ENCODE assay signal across 8 mouse cellular contexts in genomic region chr2:102036665-102037511, GRCm38 (mm10).
DNase-seq lines count a peak whose midpoint lies in the region; ATAC-seq and TF ChIP-seq lines count a peak whose summit lies in the region.

No protein-coding gene starts in this region.

- no peaks in the 10 kb centered on the region for H3K27me3 ChIP-seq in forebrain, postnatal 0 days (ENCODE audit: insufficient read depth, low read length)
- no peaks in the 10 kb centered on the region for H3K27me3 ChIP-seq in limb, embryonic 12.5 days
- no peaks in the 10 kb centered on the region for H3K27me3 ChIP-seq in neural tube, embryonic 14.5 days (ENCODE audit: control insufficient read depth, insufficient read depth, low read length)

- H3K9me3 ChIP-seq in forebrain, postnatal 0 days (ENCODE audit: low read length): no peaks in the 10 kb centered on the region
- no peaks in the 10 kb centered on the region for H3K9me3 ChIP-seq in limb, embryonic 12.5 days
- H3K9me3 ChIP-seq in neural tube, embryonic 14.5 days (ENCODE audit: control insufficient read depth, low read length): no peaks in the 10 kb centered on the region

- no peak for ATAC-seq in forebrain, postnatal 0 days
- no peak for ATAC-seq in limb, embryonic 12.5 days (ENCODE audit: insufficient number of reproducible peaks, insufficient read depth, low FRiP score, low TSS enrichment, low read depth)
- ATAC-seq in neural tube, embryonic 14.5 days (ENCODE audit: low read depth): peak; percentile 34

- no peak overlapping the region for H3K4me3 ChIP-seq in layer of hippocampus, adult 2 months
- H3K4me3 ChIP-seq in forebrain, postnatal 0 days (ENCODE audit: low read depth, low read length): no peak overlapping the region
- no peak overlapping the region for H3K4me3 ChIP-seq in limb, embryonic 12.5 days (replicated peaks)
- no peak overlapping the region for H3K4me3 ChIP-seq in neural tube, embryonic 14.5 days (ENCODE audit: low read depth, low read length)

- WGBS in forebrain, postnatal 0 days: 57% methylated on average over 18 of the region's 18 CpGs
- 66% methylated on average over 18 of the region's 18 CpGs for WGBS in limb, embryonic 12.5 days
- 23% methylated on average over 18 of the region's 18 CpGs for WGBS in neural tube, embryonic 14.5 days

- peak overlapping the region; percentile 82 for H3K27ac ChIP-seq in layer of hippocampus, adult 2 months
- H3K27ac ChIP-seq in forebrain, postnatal 0 days (ENCODE audit: low read depth, low read length): no peak overlapping the region
- H3K27ac ChIP-seq in limb, embryonic 12.5 days: peak overlapping the region; percentile 67; the same call in 1 of the 2 replicates
- H3K27ac ChIP-seq in neural tube, embryonic 14.5 days (ENCODE audit: low read depth, low read length): peak overlapping the region; percentile 30; the same call in 1 of the 2 replicates

- no peak overlapping the region for H3K4me2 ChIP-seq in forebrain, postnatal 0 days (ENCODE audit: low read depth)
- no peak overlapping the region for H3K4me2 ChIP-seq in limb, embryonic 12.5 days
- H3K4me2 ChIP-seq in neural tube, embryonic 14.5 days (ENCODE audit: low read depth, low read length): no peak overlapping the region

- peaks cover 20% of the 10 kb centered on the region; the same call in 1 of the 2 replicates for H3K4me1 ChIP-seq in forebrain, postnatal 0 days (ENCODE audit: insufficient read depth)
- H3K4me1 ChIP-seq in limb, embryonic 12.5 days (replicated peaks): peaks cover 45% of the 10 kb centered on the region
- H3K4me1 ChIP-seq in neural tube, embryonic 14.5 days (ENCODE audit: control insufficient read depth, insufficient read depth, low read length): peaks cover 43% of the 10 kb centered on the region

- peak; percentile 40; the same call in 1 of the 2 replicates for TF ChIP-seq CTCF in layer of hippocampus, adult 2 months (conservative IDR thresholded peaks at IDR 0.05)
- 0 out of 2 replicates have a peak, but pooled peaks have one; percentile 16 for TF ChIP-seq CTCF in forebrain, postnatal 0 days (IDR thresholded peaks at IDR 0.05; ENCODE audit: low read depth)

- no peak for DNase-seq in layer of hippocampus, adult 2 months (ENCODE audit: low spot score in 2 of 2)
- no peak for DNase-seq in layer of hippocampus, adult 18-20 months (ENCODE audit: low spot score in 2 of 2)
- DNase-seq in forebrain, postnatal 0 days: no peak
- no peak for DNase-seq in urinary bladder, postnatal 14 days (ENCODE audit: low spot score)
- no peak for DNase-seq in cerebellum, adult 8-10 months
- DNase-seq in cerebellum, adult 11 months: no peak

- H3K9ac ChIP-seq in forebrain, postnatal 0 days: no peak overlapping the region
- no peak overlapping the region; the same call in 1 of the 2 replicates for H3K9ac ChIP-seq in limb, embryonic 12.5 days (replicated peaks)
- H3K9ac ChIP-seq in neural tube, embryonic 14.5 days (replicated peaks; ENCODE audit: low read depth, low read length): peak overlapping the region; percentile 17; the same call in 1 of the 2 replicates

- no peaks in the 10 kb centered on the region for H3K36me3 ChIP-seq in forebrain, postnatal 0 days (ENCODE audit: insufficient read depth)
- H3K36me3 ChIP-seq in limb, embryonic 12.5 days: peaks cover 8% of the 10 kb centered on the region; the same call in 1 of the 2 replicates
- no peaks in the 10 kb centered on the region for H3K36me3 ChIP-seq in neural tube, embryonic 14.5 days (ENCODE audit: control insufficient read depth, insufficient read depth, low read length)
